17 mouse cellular contexts compared by ENCODE assay signal in genomic region chr5:111773407-111773733, GRCm38 (mm10). TPM values are rescaled to one million over a fixed set of nuclear protein-coding genes. Genes with fewer than 3 reads are reported as not detected.
DNase-seq lines count a peak whose midpoint lies in the region; ATAC-seq and TF ChIP-seq lines count a peak whose summit lies in the region.
"Had no signal": no experiment of that assay in that cellular context is flagged by ENCODE, and none has a peak within 500 bp of the region (broad histone marks: within the 10 kb centered on the region; RNA-seq: fewer than 3 reads in every experiment).

No protein-coding gene starts in this region.

- 0 out of 2 replicates have a peak overlapping the region, but pooled peaks have one; percentile 21 for H3K27ac ChIP-seq in stomach, embryonic 14.5 days (ENCODE audit: low read length)
- H3K27ac ChIP-seq in stomach, postnatal 0 days (replicated peaks) = no peak overlapping the region
- H3K27ac ChIP-seq in limb, embryonic 10.5 days = peak overlapping the region; percentile 80
- peak overlapping the region; percentile 42; the same call in 1 of the 2 replicates for H3K27ac ChIP-seq in stomach, embryonic 15.5 days
- H3K27ac ChIP-seq: heart, adult 2 months had no signal

- peak; percentile 52 for DNase-seq in embryo, embryonic 11 days
- no peak for DNase-seq in embryo, embryonic 9.5 days (ENCODE audit: extremely low spot score)
- no peak for DNase-seq in stomach, postnatal 0 days (ENCODE audit: low spot score)
- no peak for DNase-seq in limb, embryonic 10.5 days (ENCODE audit: low spot score)
- DNase-seq: cerebellum, postnatal 36 days; heart, adult 2 months; kidney, adult 2 months; layer of hippocampus, adult 9-11 months; lung, postnatal 36 days had no signal

- H3K4me2 ChIP-seq in stomach, embryonic 14.5 days (replicated peaks; ENCODE audit: low read depth, low read length) = no peak overlapping the region
- no peak overlapping the region for H3K4me2 ChIP-seq in stomach, postnatal 0 days (replicated peaks; ENCODE audit: low read depth)
- H3K4me2 ChIP-seq in stomach, embryonic 15.5 days = no peak overlapping the region

- WGBS in stomach, embryonic 14.5 days = 56% methylated on average over 5 of the region's 5 CpGs
- WGBS in stomach, postnatal 0 days = 61% methylated on average over 5 of the region's 5 CpGs
- WGBS in limb, embryonic 10.5 days = 54% methylated on average over 5 of the region's 5 CpGs
- 61% methylated on average over 5 of the region's 5 CpGs for WGBS in stomach, embryonic 15.5 days

- ATAC-seq in stomach, embryonic 14.5 days (ENCODE audit: insufficient number of reproducible peaks, insufficient read depth, low FRiP score, low read depth) = no peak
- no peak for ATAC-seq in stomach, postnatal 0 days (ENCODE audit: low FRiP score, low TSS enrichment)
- no peak for ATAC-seq in stomach, embryonic 15.5 days (ENCODE audit: insufficient read depth, low FRiP score, low read depth)
- ATAC-seq in erythroblast, adult 5-6 weeks (replicated peaks; ENCODE audit: low FRiP score, poor library complexity, severe bottlenecking) = no peak
- ATAC-seq in megakaryocyte, adult 5-6 weeks (ENCODE audit: poor library complexity, severe bottlenecking) = no peak

- H3K9me3 ChIP-seq in stomach, embryonic 14.5 days (ENCODE audit: control insufficient read depth, low read depth, low read length) = no peaks in the 10 kb centered on the region
- H3K9me3 ChIP-seq in stomach, postnatal 0 days (ENCODE audit: control insufficient read depth, low read length) = no peaks in the 10 kb centered on the region
- no peaks in the 10 kb centered on the region for H3K9me3 ChIP-seq in limb, embryonic 10.5 days (replicated peaks)
- H3K9me3 ChIP-seq in stomach, embryonic 15.5 days = no peaks in the 10 kb centered on the region

- H3K9ac ChIP-seq in stomach, embryonic 14.5 days (replicated peaks; ENCODE audit: low read depth, low read length) = no peak overlapping the region
- H3K9ac ChIP-seq in stomach, postnatal 0 days (ENCODE audit: low read length) = no peak overlapping the region
- no peak overlapping the region for H3K9ac ChIP-seq in stomach, embryonic 15.5 days

- H3K4me3 ChIP-seq in stomach, embryonic 14.5 days (ENCODE audit: low read depth, low read length) = no peak overlapping the region
- H3K4me3 ChIP-seq in stomach, postnatal 0 days (ENCODE audit: low read depth, low read length) = no peak overlapping the region
- no peak overlapping the region for H3K4me3 ChIP-seq in limb, embryonic 10.5 days
- H3K4me3 ChIP-seq in stomach, embryonic 15.5 days (replicated peaks) = no peak overlapping the region
- H3K4me3 ChIP-seq: heart, adult 2 months had no signal

- no peak for TF ChIP-seq CTCF in stomach, postnatal 0 days (IDR thresholded peaks at IDR 0.05; ENCODE audit: low read depth)

- H3K27me3 ChIP-seq in stomach, embryonic 14.5 days (ENCODE audit: control insufficient read depth, insufficient read depth, low read length) = no peaks in the 10 kb centered on the region
- H3K27me3 ChIP-seq in stomach, postnatal 0 days (ENCODE audit: control insufficient read depth, insufficient read depth, low read length) = no peaks in the 10 kb centered on the region
- peaks cover 20% of the 10 kb centered on the region; the same call in 1 of the 2 replicates for H3K27me3 ChIP-seq in limb, embryonic 10.5 days (ENCODE audit: low read depth, poor library complexity, severe bottlenecking)
- no peaks in the 10 kb centered on the region for H3K27me3 ChIP-seq in stomach, embryonic 15.5 days (replicated peaks)

- no peaks in the 10 kb centered on the region for H3K36me3 ChIP-seq in stomach, embryonic 14.5 days (ENCODE audit: control insufficient read depth, insufficient read depth, low read length)
- H3K36me3 ChIP-seq in stomach, postnatal 0 days (ENCODE audit: control insufficient read depth, insufficient read depth, low read length) = no peaks in the 10 kb centered on the region
- H3K36me3 ChIP-seq in limb, embryonic 10.5 days = no peaks in the 10 kb centered on the region
- H3K36me3 ChIP-seq in stomach, embryonic 15.5 days = no peaks in the 10 kb centered on the region
- H3K36me3 ChIP-seq: G1E had no signal

- TF ChIP-seq EP300 in stomach, postnatal 0 days (optimal IDR thresholded peaks at IDR 0.05) = no peak

- H3K4me1 ChIP-seq in stomach, embryonic 14.5 days (ENCODE audit: control insufficient read depth, insufficient read depth, low read length) = peaks cover 21% of the 10 kb centered on the region
- H3K4me1 ChIP-seq in stomach, postnatal 0 days (replicated peaks; ENCODE audit: control insufficient read depth, insufficient read depth) = peaks cover 5% of the 10 kb centered on the region
- peaks cover 62% of the 10 kb centered on the region for H3K4me1 ChIP-seq in limb, embryonic 10.5 days
- H3K4me1 ChIP-seq in stomach, embryonic 15.5 days = peaks cover 9% of the 10 kb centered on the region

RNA-seq across cellular contexts. Expression of gene Gm26897, which starts 39.6 kb away (rescaled TPM):
- polyA plus RNA-seq in stomach, embryonic 14.5 days (2014; fragmentation: Nextera tagmentation; extraction: Ambion mirVana) = not detected in 2 replicates
- not detected in 2 replicates for polyA plus RNA-seq in stomach, postnatal 0 days (2015; fragmentation: Nextera tagmentation; extraction: Ambion mirVana)
- not detected in 2 replicates for polyA plus RNA-seq in limb, embryonic 10.5 days (2016; fragmentation: Nextera tagmentation; extraction: Ambion mirVana)
- not detected in 2 replicates for polyA plus RNA-seq in stomach, embryonic 15.5 days (2015; fragmentation: Nextera tagmentation; extraction: Ambion mirVana)
- total RNA-seq in erythroblast, adult 5-6 weeks (2015; ENCODE audit: low replicate concordance) = not detected in 2 replicates
- total RNA-seq in erythroblast, adult 5-6 weeks (2017; ENCODE audit: low replicate concordance) = not detected in 2 replicates
- not detected in 2 replicates for total RNA-seq in megakaryocyte, adult 5-6 weeks (2015)
- not detected in 2 replicates for total RNA-seq in megakaryocyte, adult 5-6 weeks (2017)
- total RNA-seq: G1E; heart, adult 2 months had no signal
- polyA plus RNA-seq: G1E; heart, adult 2 months; kidney, adult 2 months; limb, embryonic 14.5 days; neural tube, embryonic 11.5 days; stomach, embryonic 16.5 days had no signal
